Mouse (Mus musculus) MEL (cell line): ENCODE measurements at regions not wholly inside any gene's neighbourhood (a gene's known extent, or its start where the extent isn't known, plus 50 kb on each side); places are given as distances from the start of the nearest gene placed in this dataset.

Experiments
- DNase-seq: peaks from one replicate; pipeline ENCODE4 v3.0.0; 2011; ENCODE audit warnings: low read depth, low spot score
- H3K27ac ChIP-seq: 2 replicates; pipeline ENCODE4 v1.5.1; 2012; ENCODE audit warnings: low read depth, mild to moderate bottlenecking, control low read depth, low read length, moderate library complexity; ENCODE audit not compliant: control insufficient read depth
- H3K27me3 ChIP-seq, 2 experiments: fragments of 150-350 bp in 1 of 2; sonication (generic) in 1 of 2; 2 replicates each; pipeline ENCODE4 v1.6.1; 2012; ENCODE audit warnings: low read length in 2 of 2, mild to moderate bottlenecking in 2 of 2, improper control_type of control experiment in 1 of 2, moderate library complexity in 1 of 2; ENCODE audit not compliant: insufficient read depth in 2 of 2, control insufficient read depth in 1 of 2
- H3K36me3 ChIP-seq, 2 experiments: 2 replicates each; pipeline ENCODE4 v1.6.1; 2012 to 2014; ENCODE audit warnings: low read length in 2 of 2, improper control_type of control experiment in 1 of 2, inconsistent platforms in 1 of 2, mild to moderate bottlenecking in 1 of 2; ENCODE audit not compliant: insufficient read depth in 2 of 2, control insufficient read depth in 1 of 2
- H3K4me1 ChIP-seq, 2 experiments: fragments of 150-350 bp in 1 of 2; sonication (generic) in 1 of 2; 2 replicates each; pipeline ENCODE4 v1.6.1; 2012; ENCODE audit warnings: low read length in 2 of 2, improper control_type of control experiment in 1 of 2, mild to moderate bottlenecking in 1 of 2; ENCODE audit not compliant: insufficient read depth in 2 of 2, control insufficient read depth in 1 of 2
- H3K4me3 ChIP-seq, 2 experiments: fragments of 150-350 bp in 1 of 2; sonication (generic) in 1 of 2; 2 replicates each; pipeline ENCODE4 v1.5.1; 2012; ENCODE audit warnings: low read depth in 2 of 2, low read length in 2 of 2, mild to moderate bottlenecking in 2 of 2, moderate library complexity in 2 of 2, control low read depth in 1 of 2, improper control_type of control experiment in 1 of 2; ENCODE audit not compliant: control insufficient read depth in 1 of 2, insufficient read depth in 1 of 2
- H3K79me2 ChIP-seq: 2 replicates; pipeline ENCODE4 v1.6.1; 2012; ENCODE audit warnings: mild to moderate bottlenecking, low read length, moderate library complexity; ENCODE audit not compliant: control insufficient read depth, poor library complexity, insufficient read depth
- H3K9ac ChIP-seq: 2 replicates; pipeline ENCODE4 v1.6.1; 2012; ENCODE audit warnings: low read depth, mild to moderate bottlenecking, control low read depth, low read length, moderate library complexity; ENCODE audit not compliant: control insufficient read depth, poor library complexity, severe bottlenecking
- H3K9me3 ChIP-seq: fragments of 150-350 bp; sonication (generic); replicated peaks from 2 replicates; pipeline ENCODE4 v1.6.1; 2012; ENCODE audit warnings: mild to moderate bottlenecking, low read length, improper control_type of control experiment, moderate library complexity; ENCODE audit not compliant: insufficient read depth
- BHLHE40 ChIP-seq: IDR thresholded peaks from 2 replicates; pipeline ENCODE4 v1.6.1; 2012; ENCODE audit warnings: low read depth, mild to moderate bottlenecking, inconsistent platforms, low read length, improper control_type of control experiment, borderline replicate concordance
- CHD1 ChIP-seq: IDR thresholded peaks from 2 replicates; pipeline ENCODE4 v1.6.1; 2012; ENCODE audit warnings: low read depth, mild to moderate bottlenecking, inconsistent platforms, low read length, improper control_type of control experiment
- CHD2 ChIP-seq: IDR thresholded peaks from 2 replicates; pipeline ENCODE4 v1.6.1; 2011; ENCODE audit warnings: low read length, improper control_type of control experiment
- CTCF ChIP-seq, 3 experiments: IDR thresholded peaks in 2 of 3; conservative IDR thresholded peaks in 1 of 3; 2 replicates each; pipeline ENCODE4 v1.5.1; 2011 to 2012; ENCODE audit warnings: low read length in 3 of 3, low read depth in 2 of 3, mild to moderate bottlenecking in 2 of 3, improper control_type of control experiment in 1 of 3, inconsistent platforms in 1 of 3, mixed read lengths in 1 of 3, moderate library complexity in 1 of 3; ENCODE audit not compliant: control insufficient read depth in 1 of 3, insufficient read depth in 1 of 3, poor library complexity in 1 of 3, severe bottlenecking in 1 of 3
- ELF1 ChIP-seq: IDR thresholded peaks from 2 replicates; pipeline ENCODE4 v1.6.1; 2014; ENCODE audit warnings: low read depth, mild to moderate bottlenecking, inconsistent platforms, low read length, improper control_type of control experiment, moderate library complexity
- EP300 ChIP-seq, 2 experiments: IDR thresholded peaks; 2 replicates each; pipeline ENCODE4 v1.6.1; 2011; ENCODE audit warnings: improper control_type of control experiment in 2 of 2, low read length in 2 of 2, low read depth in 1 of 2, mild to moderate bottlenecking in 1 of 2
- ETS1 ChIP-seq: IDR thresholded peaks from 2 replicates; pipeline ENCODE4 v1.6.1; 2012; ENCODE audit warnings: low read depth, mild to moderate bottlenecking, inconsistent platforms, low read length, improper control_type of control experiment, moderate library complexity
- GABPA ChIP-seq: IDR thresholded peaks from 2 replicates; pipeline ENCODE4 v1.6.1; 2012; ENCODE audit warnings: low read depth, mild to moderate bottlenecking, inconsistent platforms, low read length, improper control_type of control experiment, moderate library complexity
- HCFC1 ChIP-seq: IDR thresholded peaks from 2 replicates; pipeline ENCODE4 v1.6.1; 2012; ENCODE audit warnings: low read depth, mild to moderate bottlenecking, inconsistent platforms, low read length, improper control_type of control experiment, moderate library complexity
- JUND ChIP-seq: IDR thresholded peaks from 2 replicates; pipeline ENCODE4 v1.6.1; 2011; ENCODE audit warnings: low read depth, mild to moderate bottlenecking, improper control_type of control experiment, low read length
- KAT2A ChIP-seq: conservative IDR thresholded peaks from 2 replicates; pipeline ENCODE4 v1.6.1; 2012; ENCODE audit warnings: low read depth, low read length, improper control_type of control experiment, inconsistent platforms
- MAX ChIP-seq: IDR thresholded peaks from 2 replicates; pipeline ENCODE4 v1.6.1; 2011; ENCODE audit warnings: low read length, improper control_type of control experiment
- MYC ChIP-seq: IDR thresholded peaks from 2 replicates; pipeline ENCODE4 v1.6.1; 2011; ENCODE audit warnings: low read depth, mild to moderate bottlenecking, low read length, improper control_type of control experiment, moderate library complexity
- NRF1 ChIP-seq: IDR thresholded peaks from 2 replicates; pipeline ENCODE4 v1.6.1; 2014; ENCODE audit warnings: low read depth, mild to moderate bottlenecking, inconsistent platforms, low read length, improper control_type of control experiment, moderate library complexity; ENCODE audit not compliant: poor library complexity, insufficient read depth, severe bottlenecking
- SIN3A ChIP-seq: IDR thresholded peaks from 2 replicates; pipeline ENCODE4 v1.6.1; 2012; ENCODE audit warnings: low read length, improper control_type of control experiment, inconsistent platforms
- TCF12 ChIP-seq: IDR thresholded peaks from 2 replicates; pipeline ENCODE4 v1.6.1; 2014; ENCODE audit warnings: low read depth, mild to moderate bottlenecking, inconsistent platforms, low read length, improper control_type of control experiment, moderate library complexity
- UBTF ChIP-seq: IDR thresholded peaks from 2 replicates; pipeline ENCODE4 v1.6.1; 2012; ENCODE audit warnings: low read depth, mild to moderate bottlenecking, inconsistent platforms, low read length, improper control_type of control experiment, moderate library complexity, borderline replicate concordance; ENCODE audit not compliant: insufficient read depth
- USF2 ChIP-seq, 2 experiments: IDR thresholded peaks; 2 replicates each; pipeline ENCODE4 v1.6.1; 2011 to 2012; ENCODE audit warnings: improper control_type of control experiment in 2 of 2, low read length in 2 of 2, borderline replicate concordance in 1 of 2, inconsistent platforms in 1 of 2, low read depth in 1 of 2, mild to moderate bottlenecking in 1 of 2; ENCODE audit not compliant: insufficient read depth in 1 of 2
- ZC3H11A ChIP-seq: IDR thresholded peaks from 2 replicates; pipeline ENCODE4 v1.6.1; 2012; ENCODE audit warnings: low read depth, mild to moderate bottlenecking, inconsistent platforms, low read length, improper control_type of control experiment
- ZNF384 ChIP-seq: IDR thresholded peaks from 2 replicates; pipeline ENCODE4 v1.6.1; 2012; ENCODE audit warnings: low read depth, mild to moderate bottlenecking, inconsistent platforms, low read length, improper control_type of control experiment

GRCm38 (mm10) chr17:4631122-4631521, 363.0 kb upstream of the Arid1b start:
- H3K9ac ChIP-seq: no peak overlapping the region
- no peak overlapping the region for H3K4me3 ChIP-seq
- H3K36me3 ChIP-seq: no peaks in the 10 kb centered on the region
- no peaks in the 10 kb centered on the region for H3K79me2 ChIP-seq
- TF ChIP-seq GABPA (no peak), KAT2A (no peak), MYC (no peak), TCF12 (no peak), ZNF384 (no peak), ETS1 (no peak), CTCF (IDR thresholded peaks at IDR 0.05 in 2 of 3, conservative IDR thresholded peaks at IDR 0.05 in 1 of 3; ENCODE audit: control insufficient read depth in 1 of 3, insufficient read depth in 1 of 3, low read depth in 2 of 3, low read length in 3 of 3, poor library complexity in 1 of 3, severe bottlenecking in 1 of 3) (no peak), NRF1 (no peak), SIN3A (no peak), HCFC1 (no peak), CHD2 (no peak)
- no peak overlapping the region for H3K27ac ChIP-seq
- no peak for DNase-seq
- H3K9me3 ChIP-seq: no peaks in the 10 kb centered on the region
- no peaks in the 10 kb centered on the region for H3K4me1 ChIP-seq
- no peaks in the 10 kb centered on the region for H3K27me3 ChIP-seq

DNA sequence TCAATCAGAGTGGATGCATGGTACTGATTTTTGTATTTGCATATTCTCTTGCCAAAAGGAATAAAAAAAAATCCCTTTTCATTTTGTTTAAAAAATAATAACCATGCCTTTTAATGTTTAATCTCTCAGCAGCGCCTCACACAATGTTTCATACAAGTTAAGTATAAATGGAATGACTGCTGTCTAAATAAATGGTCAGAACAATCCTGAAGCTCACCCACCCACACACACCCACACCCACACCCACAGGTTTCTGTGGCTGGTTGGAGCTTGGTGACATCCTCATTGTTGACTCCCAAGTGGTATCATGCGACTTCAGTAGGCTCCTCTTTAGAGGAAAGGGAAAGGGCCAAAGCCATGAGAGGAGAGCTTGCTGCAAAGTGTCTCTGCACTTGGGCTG, 361.6 kb upstream of the Arid1b start:
- no peak overlapping the region for H3K4me3 ChIP-seq
- H3K27ac ChIP-seq: no peak overlapping the region
- no peaks in the 10 kb centered on the region for H3K36me3 ChIP-seq
- TF ChIP-seq MYC: no peak
- no peak for TF ChIP-seq BHLHE40
- TF ChIP-seq JUND: no peak
- TF ChIP-seq UBTF: no peak
- TF ChIP-seq CHD1: no peak
- TF ChIP-seq ELF1: no peak
- H3K4me1 ChIP-seq: no peaks in the 10 kb centered on the region
- no peaks in the 10 kb centered on the region; a peak in 2 of 4 replicates for H3K27me3 ChIP-seq
- no peak overlapping the region for H3K9ac ChIP-seq
- no peak for DNase-seq
- H3K9me3 ChIP-seq: no peaks in the 10 kb centered on the region
- no peaks in the 10 kb centered on the region for H3K79me2 ChIP-seq

GRCm38 (mm10) chr17:4633771-4634170, 360.4 kb upstream of the Arid1b start:
- Histone ChIP-seq H3K36me3 (no peaks in the 10 kb centered on the region), H3K27ac (no peak overlapping the region), H3K9me3 (no peaks in the 10 kb centered on the region)
- TF ChIP-seq MAX: no peak
- TF ChIP-seq EP300 (IDR thresholded peaks at IDR 0.05; ENCODE audit: low read depth in 1 of 2, low read length in 2 of 2): no peak
- no peak for TF ChIP-seq USF2 (IDR thresholded peaks at IDR 0.05; ENCODE audit: borderline replicate concordance in 1 of 2, insufficient read depth in 1 of 2, low read depth in 1 of 2, low read length in 2 of 2)
- TF ChIP-seq ZC3H11A: no peak
- TF ChIP-seq ETS1: no peak
- TF ChIP-seq ZNF384: no peak
- TF ChIP-seq, all 39 proteins: peak for 0
- Histone ChIP-seq H3K9ac (no peak overlapping the region), H3K4me3 (no peak overlapping the region), H3K27me3 (peaks cover 0 to 1% of the 10 kb centered on the region in 2 experiments; a peak in 3 of 4 replicates), H3K79me2 (no peaks in the 10 kb centered on the region), H3K4me1 (no peaks in the 10 kb centered on the region)
- no peak for DNase-seq
